8 mouse cellular contexts compared by ENCODE assay signal in genomic region chr11:75347596-75347995, GRCm38 (mm10). TPM values are rescaled to one million over a fixed set of nuclear protein-coding genes. Genes with fewer than 3 reads are reported as not detected.
DNase-seq lines count a peak whose midpoint lies in the region; ATAC-seq and TF ChIP-seq lines count a peak whose summit lies in the region.

No protein-coding gene starts in this region.

- peak overlapping the region; percentile 85 for H3K9ac ChIP-seq in lung, embryonic 15.5 days
- peak overlapping the region; percentile 66 for H3K9ac ChIP-seq in intestine, postnatal 0 days (ENCODE audit: low read depth, low read length)
- H3K9ac ChIP-seq in neural tube, embryonic 14.5 days (replicated peaks; ENCODE audit: low read depth, low read length) = peak overlapping the region; percentile 75

- H3K9me3 ChIP-seq in lung, embryonic 15.5 days = no peaks in the 10 kb centered on the region
- no peaks in the 10 kb centered on the region for H3K9me3 ChIP-seq in intestine, postnatal 0 days (ENCODE audit: control insufficient read depth)
- H3K9me3 ChIP-seq in neural tube, embryonic 14.5 days (ENCODE audit: control insufficient read depth, low read length) = no peaks in the 10 kb centered on the region

- peak overlapping the region; percentile 79 for H3K27ac ChIP-seq in lung, embryonic 15.5 days
- H3K27ac ChIP-seq in embryonic fibroblast, embryonic 13.5 days (ENCODE audit: insufficient read depth, low read length) = no peak overlapping the region
- 0 out of 2 replicates have a peak overlapping the region, but pooled peaks have one; percentile 46 for H3K27ac ChIP-seq in intestine, postnatal 0 days (ENCODE audit: low read depth, low read length)
- H3K27ac ChIP-seq in neural tube, embryonic 14.5 days (ENCODE audit: low read depth, low read length) = 0 out of 2 replicates have a peak overlapping the region, but pooled peaks have one; percentile 40

- DNase-seq in lung, postnatal 10 days = no peak
- DNase-seq in cerebellum, postnatal 25 days = no peak
- no peak for DNase-seq in right cerebral cortex, postnatal 14 days
- no peak for DNase-seq in layer of hippocampus, adult 11-12 months (ENCODE audit: low spot score)

- no peaks in the 10 kb centered on the region for H3K27me3 ChIP-seq in lung, embryonic 15.5 days
- no peaks in the 10 kb centered on the region for H3K27me3 ChIP-seq in intestine, postnatal 0 days (replicated peaks; ENCODE audit: control insufficient read depth, insufficient read depth, low read length)
- H3K27me3 ChIP-seq in neural tube, embryonic 14.5 days (ENCODE audit: control insufficient read depth, insufficient read depth, low read length) = no peaks in the 10 kb centered on the region

- TF ChIP-seq CTCF in embryonic fibroblast, embryonic 13.5 days (IDR thresholded peaks at IDR 0.05; ENCODE audit: borderline replicate concordance, insufficient read depth, low read length) = no peak
- TF ChIP-seq CTCF in intestine, postnatal 0 days (IDR thresholded peaks at IDR 0.05; ENCODE audit: low read depth) = no peak

- no peaks in the 10 kb centered on the region for H3K36me3 ChIP-seq in lung, embryonic 15.5 days
- H3K36me3 ChIP-seq in intestine, postnatal 0 days (ENCODE audit: control insufficient read depth, insufficient read depth) = no peaks in the 10 kb centered on the region
- H3K36me3 ChIP-seq in neural tube, embryonic 14.5 days (ENCODE audit: control insufficient read depth, insufficient read depth, low read length) = no peaks in the 10 kb centered on the region

- peaks cover 54% of the 10 kb centered on the region for H3K4me1 ChIP-seq in lung, embryonic 15.5 days
- no peaks in the 10 kb centered on the region for H3K4me1 ChIP-seq in embryonic fibroblast, embryonic 13.5 days (ENCODE audit: control insufficient read depth, insufficient read depth, low read length)
- no peaks in the 10 kb centered on the region for H3K4me1 ChIP-seq in intestine, postnatal 0 days (replicated peaks; ENCODE audit: control insufficient read depth, insufficient read depth, low read length)
- H3K4me1 ChIP-seq in neural tube, embryonic 14.5 days (ENCODE audit: control insufficient read depth, insufficient read depth, low read length) = peaks cover 7% of the 10 kb centered on the region

- H3K4me3 ChIP-seq in lung, embryonic 15.5 days = peak overlapping the region; percentile 90
- peak overlapping the region; percentile 85 for H3K4me3 ChIP-seq in embryonic fibroblast, embryonic 13.5 days (ENCODE audit: insufficient read depth, low read length)
- peak overlapping the region; percentile 76 for H3K4me3 ChIP-seq in intestine, postnatal 0 days (ENCODE audit: low read depth, low read length)
- H3K4me3 ChIP-seq in neural tube, embryonic 14.5 days (ENCODE audit: low read depth, low read length) = peak overlapping the region; percentile 74

- WGBS in lung, embryonic 15.5 days = under 1% methylated on average over 10 of the region's 10 CpGs
- WGBS in intestine, postnatal 0 days = under 1% methylated on average over 10 of the region's 10 CpGs
- WGBS in neural tube, embryonic 14.5 days = 1% methylated on average over 10 of the region's 10 CpGs

- no peak for ATAC-seq in lung, embryonic 15.5 days (ENCODE audit: borderline replicate concordance, extremely low read depth, low FRiP score, low TSS enrichment)
- ATAC-seq in intestine, postnatal 0 days = no peak
- no peak for ATAC-seq in neural tube, embryonic 14.5 days (ENCODE audit: low read depth)

- TF ChIP-seq POLR2A in embryonic fibroblast, embryonic 13.5 days (IDR thresholded peaks at IDR 0.05; ENCODE audit: low read depth, low read length) = no peak

- H3K4me2 ChIP-seq in lung, embryonic 15.5 days = peak overlapping the region; percentile 82
- H3K4me2 ChIP-seq in intestine, postnatal 0 days (replicated peaks; ENCODE audit: low read depth) = peak overlapping the region; percentile 89
- peak overlapping the region; percentile 78 for H3K4me2 ChIP-seq in neural tube, embryonic 14.5 days (ENCODE audit: low read depth, low read length)

RNA-seq across cellular contexts. Expression of gene Rpa1, which starts 0.5 kb away (rescaled TPM):
- 169 and 176 TPM in 2 replicates for polyA plus RNA-seq in lung, embryonic 15.5 days (2015; fragmentation: Nextera tagmentation; extraction: Ambion mirVana)
- polyA plus RNA-seq in embryonic fibroblast, embryonic 13.5 days (2011; ENCODE audit: insufficient read length, low read depth, missing spikeins) = 98.3 and 104 TPM in 2 replicates
- polyA plus RNA-seq in intestine, postnatal 0 days (2015; fragmentation: Nextera tagmentation; extraction: Ambion mirVana) = 32.1 and 34.4 TPM in 2 replicates
- polyA plus RNA-seq in neural tube, embryonic 14.5 days (2014; fragmentation: Nextera tagmentation; extraction: Ambion mirVana) = 41.4 and 46.5 TPM in 2 replicates

RNA-seq across cellular contexts. Expression of gene Smyd4, which starts 0.6 kb away (rescaled TPM):
- 14.4 and 14.6 TPM in 2 replicates for polyA plus RNA-seq in lung, embryonic 15.5 days (2015; fragmentation: Nextera tagmentation; extraction: Ambion mirVana)
- polyA plus RNA-seq in embryonic fibroblast, embryonic 13.5 days (2011; ENCODE audit: insufficient read length, low read depth, missing spikeins) = 6.5 and 7.3 TPM in 2 replicates
- 3.1 and 3.4 TPM in 2 replicates for polyA plus RNA-seq in intestine, postnatal 0 days (2015; fragmentation: Nextera tagmentation; extraction: Ambion mirVana)
- polyA plus RNA-seq in neural tube, embryonic 14.5 days (2014; fragmentation: Nextera tagmentation; extraction: Ambion mirVana) = 15.3 and 17.7 TPM in 2 replicates
